25 mouse cellular contexts compared by ENCODE assay signal in the genomic region with DNA sequence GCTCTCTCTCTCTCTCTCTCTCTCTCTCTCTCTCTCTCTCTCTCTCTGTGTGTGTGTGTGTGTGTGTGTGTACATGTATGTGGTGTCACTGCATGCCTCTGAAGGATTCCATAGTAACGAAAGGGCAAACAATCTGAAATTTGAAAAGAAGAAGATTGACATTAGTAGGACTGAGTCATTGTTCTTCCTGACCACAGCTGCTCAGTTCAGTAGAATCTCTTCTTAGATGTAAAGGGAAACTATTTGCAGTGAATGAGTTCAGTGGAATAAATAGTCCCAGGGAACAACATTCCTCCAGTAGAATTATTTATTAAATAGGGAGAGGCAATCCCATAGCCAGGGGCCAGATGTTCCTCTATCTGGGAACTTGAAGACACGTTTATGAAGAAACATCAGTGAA. TPM values are rescaled to one million over a fixed set of nuclear protein-coding genes. Genes with fewer than 3 reads are reported as not detected.
DNase-seq lines count a peak whose midpoint lies in the region; ATAC-seq and TF ChIP-seq lines count a peak whose summit lies in the region.
"Had no signal": no experiment of that assay in that cellular context is flagged by ENCODE, and none has a peak within 500 bp of the region (broad histone marks: within the 10 kb centered on the region; RNA-seq: fewer than 3 reads in every experiment).

No protein-coding gene starts in this region.

- no peak for TF ChIP-seq CTCF in kidney, postnatal 0 days (IDR thresholded peaks at IDR 0.05; ENCODE audit: low read depth)

- H3K27ac ChIP-seq in heart, embryonic 10.5 days, result no peak overlapping the region
- H3K27ac ChIP-seq in kidney, postnatal 0 days, result no peak overlapping the region
- H3K27ac ChIP-seq in kidney, embryonic 14.5 days (ENCODE audit: low read depth, low read length), result no peak overlapping the region

- ATAC-seq in kidney, postnatal 0 days (replicated peaks; ENCODE audit: low FRiP score, low read depth), result no peak
- no peak for ATAC-seq in kidney, embryonic 14.5 days (ENCODE audit: low FRiP score, low TSS enrichment)
- ATAC-seq: activated CD4-positive, CD25-positive, alpha-beta regulatory T cell, adult 4 months; CD4-positive, CD25-positive, alpha-beta regulatory T cell, adult 4 months; Patski had no signal

- peak; percentile 22 for DNase-seq in heart, adult 11 months
- no peak for DNase-seq in heart, embryonic 10.5 days (ENCODE audit: low spot score)
- DNase-seq in kidney, postnatal 0 days (ENCODE audit: low spot score), result peak; percentile 33
- peak; percentile 76 for DNase-seq in 3T3-L1 (ENCODE audit: low read depth, low spot score)
- DNase-seq in Muller cell, postnatal 12 days (ENCODE audit: inconsistent ontology term), result peak; percentile 72
- DNase-seq in heart, postnatal 4 days, result no peak
- DNase-seq in thymus, postnatal 4 days, result no peak
- DNase-seq: adrenal gland, adult 2 months; adrenal gland, adult 8-10 months; adrenal gland, postnatal 10 days; adrenal gland, postnatal 14 days; adrenal gland, postnatal 25 days; adrenal gland, postnatal 36 days; B cell, adult 2 months; cerebellum, adult 11 months; cerebellum, adult 11-12 months; cerebellum, adult 18-20 months; cerebellum, adult 2 months had no signal

- no peaks in the 10 kb centered on the region for H3K4me1 ChIP-seq in heart, embryonic 10.5 days
- H3K4me1 ChIP-seq in kidney, postnatal 0 days (replicated peaks; ENCODE audit: insufficient read depth, low read length), result no peaks in the 10 kb centered on the region
- H3K4me1 ChIP-seq in kidney, embryonic 14.5 days (ENCODE audit: control insufficient read depth, insufficient read depth, low read length), result no peaks in the 10 kb centered on the region

- no peaks in the 10 kb centered on the region for H3K9me3 ChIP-seq in heart, embryonic 10.5 days
- H3K9me3 ChIP-seq in kidney, postnatal 0 days (replicated peaks; ENCODE audit: low read length), result no peaks in the 10 kb centered on the region
- no peaks in the 10 kb centered on the region for H3K9me3 ChIP-seq in kidney, embryonic 14.5 days (ENCODE audit: control insufficient read depth, low read length)
- H3K9me3 ChIP-seq: G1E had no signal

- no peak overlapping the region for H3K4me3 ChIP-seq in heart, embryonic 10.5 days
- no peak overlapping the region for H3K4me3 ChIP-seq in kidney, postnatal 0 days (replicated peaks; ENCODE audit: low read depth, low read length)
- H3K4me3 ChIP-seq in kidney, embryonic 14.5 days (ENCODE audit: low read length), result no peak overlapping the region

- H3K36me3 ChIP-seq in heart, embryonic 10.5 days, result no peaks in the 10 kb centered on the region
- no peaks in the 10 kb centered on the region for H3K36me3 ChIP-seq in kidney, postnatal 0 days (ENCODE audit: insufficient read depth, low read length)
- H3K36me3 ChIP-seq in kidney, embryonic 14.5 days (ENCODE audit: control insufficient read depth, insufficient read depth, low read length), result no peaks in the 10 kb centered on the region
- H3K36me3 ChIP-seq: G1E had no signal

- no peaks in the 10 kb centered on the region for H3K27me3 ChIP-seq in heart, embryonic 10.5 days (ENCODE audit: insufficient read depth, poor library complexity, severe bottlenecking)
- H3K27me3 ChIP-seq in kidney, postnatal 0 days (ENCODE audit: insufficient read depth, low read length), result no peaks in the 10 kb centered on the region
- no peaks in the 10 kb centered on the region for H3K27me3 ChIP-seq in kidney, embryonic 14.5 days (ENCODE audit: control insufficient read depth, insufficient read depth, low read length)
- H3K27me3 ChIP-seq: CH12.LX had no signal

- H3K9ac ChIP-seq in kidney, postnatal 0 days (ENCODE audit: low read depth, low read length), result no peak overlapping the region
- no peak overlapping the region for H3K9ac ChIP-seq in kidney, embryonic 14.5 days (ENCODE audit: low read depth, low read length)

- no peak overlapping the region for H3K4me2 ChIP-seq in kidney, postnatal 0 days (ENCODE audit: low read length)
- H3K4me2 ChIP-seq in kidney, embryonic 14.5 days (replicated peaks; ENCODE audit: low read depth, low read length), result no peak overlapping the region

- WGBS in heart, embryonic 10.5 days, result 73% methylated on average over 2 of the region's 2 CpGs
- WGBS in kidney, postnatal 0 days, result 78% methylated on average over 2 of the region's 2 CpGs
- WGBS in kidney, embryonic 14.5 days, result 66% methylated on average over 2 of the region's 2 CpGs

RNA-seq across cellular contexts. Expression of gene Adamts12, which starts 40.5 kb away (rescaled TPM):
- polyA plus RNA-seq in heart, embryonic 10.5 days (2016; fragmentation: Nextera tagmentation; extraction: Ambion mirVana), result 1.0 and 2.1 TPM in 2 replicates
- 1.6 and 2.1 TPM in 2 replicates for polyA plus RNA-seq in kidney, postnatal 0 days (2015; fragmentation: Nextera tagmentation; extraction: Ambion mirVana)
- 5.0 and 5.1 TPM in 2 replicates for polyA plus RNA-seq in kidney, embryonic 14.5 days (2014; fragmentation: Nextera tagmentation; extraction: Ambion mirVana)
- 10 to 100 TPM; 16.4 to 18.4 TPM for total RNA-seq in heart, postnatal 4 days (2021)
- total RNA-seq: MEL had no signal
- polyA plus RNA-seq: G1E had no signal

Comparison
In these comparisons a context has a peak if more than half of its experiments do, and no peak if none do; other contexts are left out.
1. DNase-seq: peak in heart, adult 11 months (single experiment), kidney, postnatal 0 days (single experiment), 3T3-L1 (single experiment) and Muller cell, postnatal 12 days (single experiment); none in heart, embryonic 10.5 days (single experiment), heart, postnatal 4 days (single experiment) and thymus, postnatal 4 days (single experiment).